8 mouse cellular contexts compared by ENCODE assay signal in genomic region chr9:48813960-48814880, GRCm38 (mm10). TPM values are rescaled to one million over a fixed set of nuclear protein-coding genes. Genes with fewer than 3 reads are reported as not detected.
DNase-seq lines count a peak whose midpoint lies in the region; ATAC-seq and TF ChIP-seq lines count a peak whose summit lies in the region.

No protein-coding gene starts in this region.

- intact Hi-C loops in heart, postnatal 25 days (cut with DNase I): no loop called here

- H3K4me2 ChIP-seq in forebrain, postnatal 0 days (ENCODE audit: low read depth): no peak overlapping the region
- no peak overlapping the region for H3K4me2 ChIP-seq in forebrain, embryonic 15.5 days (replicated peaks)
- no peak overlapping the region for H3K4me2 ChIP-seq in midbrain, postnatal 0 days (ENCODE audit: low read depth, low read length, poor library complexity, severe bottlenecking)
- H3K4me2 ChIP-seq in midbrain, embryonic 15.5 days: no peak overlapping the region

- peak; percentile 24; the same call in 1 of the 2 replicates for TF ChIP-seq CTCF in forebrain, postnatal 0 days (IDR thresholded peaks at IDR 0.05; ENCODE audit: low read depth)
- TF ChIP-seq CTCF in midbrain, postnatal 0 days (IDR thresholded peaks at IDR 0.05): peak; percentile 42

- no peak overlapping the region for H3K9ac ChIP-seq in forebrain, postnatal 0 days
- H3K9ac ChIP-seq in forebrain, embryonic 15.5 days (replicated peaks): no peak overlapping the region
- no peak overlapping the region for H3K9ac ChIP-seq in midbrain, postnatal 0 days (replicated peaks; ENCODE audit: low read length, poor library complexity, severe bottlenecking)
- H3K9ac ChIP-seq in midbrain, embryonic 15.5 days: no peak overlapping the region

- no peak overlapping the region for H3K4me3 ChIP-seq in forebrain, postnatal 0 days (ENCODE audit: low read depth, low read length)
- H3K4me3 ChIP-seq in forebrain, embryonic 15.5 days: no peak overlapping the region
- no peak overlapping the region for H3K4me3 ChIP-seq in midbrain, postnatal 0 days (ENCODE audit: low read depth, low read length)
- H3K4me3 ChIP-seq in midbrain, embryonic 15.5 days: no peak overlapping the region

- H3K36me3 ChIP-seq in forebrain, postnatal 0 days (ENCODE audit: insufficient read depth): no peaks in the 10 kb centered on the region
- no peaks in the 10 kb centered on the region for H3K36me3 ChIP-seq in forebrain, embryonic 15.5 days
- no peaks in the 10 kb centered on the region for H3K36me3 ChIP-seq in midbrain, postnatal 0 days (ENCODE audit: insufficient read depth, low read length)
- H3K36me3 ChIP-seq in midbrain, embryonic 15.5 days (replicated peaks): no peaks in the 10 kb centered on the region

- 0 out of 2 replicates have a peak, but pooled peaks have one; percentile 10 for ATAC-seq in forebrain, postnatal 0 days
- ATAC-seq in forebrain, embryonic 15.5 days (replicated peaks): no peak
- no peak for ATAC-seq in midbrain, postnatal 0 days (ENCODE audit: low FRiP score)
- ATAC-seq in midbrain, embryonic 15.5 days (replicated peaks): no peak
- 0 out of 2 replicates have a peak, but pooled peaks have one; percentile 41 for ATAC-seq in monocyte, adult 5-6 weeks (replicated peaks; ENCODE audit: insufficient number of reproducible peaks, low FRiP score, low TSS enrichment, poor library complexity, severe bottlenecking)

- H3K27ac ChIP-seq in forebrain, postnatal 0 days (ENCODE audit: low read depth, low read length): no peak overlapping the region
- no peak overlapping the region for H3K27ac ChIP-seq in forebrain, embryonic 15.5 days (replicated peaks)
- H3K27ac ChIP-seq in midbrain, postnatal 0 days (ENCODE audit: low read depth, low read length): no peak overlapping the region
- H3K27ac ChIP-seq in midbrain, embryonic 15.5 days: no peak overlapping the region

- H3K4me1 ChIP-seq in forebrain, postnatal 0 days (ENCODE audit: insufficient read depth): peaks cover 3% of the 10 kb centered on the region; the same call in 1 of the 2 replicates
- peaks cover 3% of the 10 kb centered on the region for H3K4me1 ChIP-seq in forebrain, embryonic 15.5 days
- no peaks in the 10 kb centered on the region for H3K4me1 ChIP-seq in midbrain, postnatal 0 days (ENCODE audit: insufficient read depth, low read length)
- H3K4me1 ChIP-seq in midbrain, embryonic 15.5 days: no peaks in the 10 kb centered on the region; the same call in 1 of the 2 replicates

- no peaks in the 10 kb centered on the region for H3K27me3 ChIP-seq in forebrain, postnatal 0 days (ENCODE audit: insufficient read depth, low read length)
- no peaks in the 10 kb centered on the region for H3K27me3 ChIP-seq in forebrain, embryonic 15.5 days
- H3K27me3 ChIP-seq in midbrain, postnatal 0 days (ENCODE audit: insufficient read depth, low read length): no peaks in the 10 kb centered on the region
- H3K27me3 ChIP-seq in midbrain, embryonic 15.5 days (replicated peaks): no peaks in the 10 kb centered on the region

- DNase-seq in forebrain, postnatal 0 days: no peak
- DNase-seq in midbrain, postnatal 0 days (ENCODE audit: low spot score): peak; percentile 20
- DNase-seq in heart, postnatal 25 days (ENCODE audit: low spot score): peak; percentile 49
- DNase-seq in adrenal gland, postnatal 4 days (ENCODE audit: low spot score in 2 of 2): no peak
- no peak for DNase-seq in cerebellum, adult 11 months

- WGBS in forebrain, postnatal 0 days: 55% methylated on average over 19 of the region's 19 CpGs
- WGBS in forebrain, embryonic 15.5 days: 65% methylated on average over 19 of the region's 19 CpGs
- 58% methylated on average over 19 of the region's 19 CpGs for WGBS in midbrain, postnatal 0 days
- 60% methylated on average over 19 of the region's 19 CpGs for WGBS in midbrain, embryonic 15.5 days

- H3K9me3 ChIP-seq in forebrain, postnatal 0 days (ENCODE audit: low read length): no peaks in the 10 kb centered on the region
- no peaks in the 10 kb centered on the region for H3K9me3 ChIP-seq in forebrain, embryonic 15.5 days
- no peaks in the 10 kb centered on the region for H3K9me3 ChIP-seq in midbrain, postnatal 0 days (ENCODE audit: low read length)
- H3K9me3 ChIP-seq in midbrain, embryonic 15.5 days: no peaks in the 10 kb centered on the region

RNA-seq across cellular contexts. Expression of gene Zbtb16, which starts 21.8 kb away (rescaled TPM):
- total RNA-seq in forebrain, postnatal 0 days (2014; rRNA removed): 8.2 and 12.6 TPM in 2 replicates
- 4.7 and 6.8 TPM in 2 replicates for polyA plus RNA-seq in forebrain, postnatal 0 days (2015; fragmentation: Nextera tagmentation; extraction: Ambion mirVana)
- 5.2 and 5.7 TPM in 2 replicates for polyA plus RNA-seq in forebrain, embryonic 15.5 days (2015; fragmentation: Nextera tagmentation; extraction: Ambion mirVana)
- 8.3 and 12.6 TPM in 2 replicates for total RNA-seq in midbrain, postnatal 0 days (2014; rRNA removed)
- polyA plus RNA-seq in midbrain, postnatal 0 days (2015; fragmentation: Nextera tagmentation; extraction: Ambion mirVana): 5.5 and 6.1 TPM in 2 replicates
- polyA plus RNA-seq in midbrain, embryonic 15.5 days (2015; fragmentation: Nextera tagmentation; extraction: Ambion mirVana): 7.9 and 8.0 TPM in 2 replicates
- 100 to 1,000 TPM; 132 to 167 TPM for total RNA-seq in heart, postnatal 25 days (2021)
- total RNA-seq in monocyte, adult 5-6 weeks (2017): 25.8 to 37.9 TPM (median 29.0 TPM) in 3 replicates
- 10 to 100 TPM; 32.4 to 47.4 TPM for total RNA-seq in adrenal gland, postnatal 4 days (2021)

Comparison
In these comparisons a context has a peak if more than half of its experiments do, and no peak if none do; other contexts are left out.
1. ATAC-seq: peak in forebrain, postnatal 0 days (single experiment) and monocyte, adult 5-6 weeks (single experiment); none in forebrain, embryonic 15.5 days (single experiment), midbrain, postnatal 0 days (single experiment) and midbrain, embryonic 15.5 days (single experiment).
2. DNase-seq: peak in midbrain, postnatal 0 days (single experiment) and heart, postnatal 25 days (single experiment); none in forebrain, postnatal 0 days (single experiment), adrenal gland, postnatal 4 days (0 of 2) and cerebellum, adult 11 months (single experiment).